Mouse (Mus musculus): Measurements from ENCODE around the gene Clk3. TPM values are rescaled to one million over a fixed set of nuclear protein-coding genes. Genes with fewer than 3 reads are reported as not detected.

Clk3 gene
- total and polyA plus RNA-seq, 2 experiments from 2014 or later, result 27.5 to 31.9 TPM

DNA sequence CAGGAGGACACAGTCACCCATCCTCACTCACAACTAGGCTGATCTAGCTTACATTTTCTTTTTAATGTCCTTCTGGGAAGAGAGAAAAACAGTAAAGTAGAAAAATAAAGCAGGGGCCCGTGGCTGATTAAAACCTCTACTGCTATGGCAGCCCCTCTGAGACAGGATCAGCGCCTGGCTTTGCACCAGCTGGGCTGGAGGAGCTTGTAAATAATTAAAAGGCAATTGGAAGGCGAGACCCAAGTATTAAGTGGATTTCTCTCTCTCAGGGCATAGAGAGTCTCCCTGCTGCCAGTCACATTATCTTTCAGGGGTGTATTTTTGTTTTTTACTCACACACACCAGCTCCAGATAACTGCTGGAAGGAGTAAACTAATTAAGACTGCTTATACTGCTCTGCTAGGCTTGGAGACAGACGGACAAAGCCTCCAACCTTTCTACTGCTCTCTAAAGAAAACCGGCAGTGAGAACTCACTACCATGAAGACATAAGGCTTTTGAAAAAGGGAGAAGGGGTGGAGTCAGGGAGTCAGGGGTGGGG, 43.2 kb upstream of the Clk3 start:
- Histone ChIP-seq H3K4me2 (ENCODE audit: low read depth, low read length) (no peak overlapping the region), H3K36me3 (replicated peaks; ENCODE audit: control insufficient read depth, insufficient read depth, low read length) (no peaks in the 10 kb centered on the region; the same call in 1 of the 2 replicates), H3K9me3 (replicated peaks; ENCODE audit: control insufficient read depth, low read length) (no peaks in the 10 kb centered on the region), H3K27ac (ENCODE audit: low read depth) (no peak overlapping the region), H3K9ac (replicated peaks; ENCODE audit: low read depth, low read length) (no peak overlapping the region), H3K4me3 (ENCODE audit: low read depth, low read length) (no peak overlapping the region), H3K4me1 (ENCODE audit: control insufficient read depth, insufficient read depth) (peaks cover 51% of the 10 kb centered on the region), H3K27me3 (ENCODE audit: control insufficient read depth, insufficient read depth, low read length) (no peaks in the 10 kb centered on the region)
- 68% methylated on average over 5 of the region's 5 CpGs for WGBS
- ATAC-seq (ENCODE audit: insufficient read depth, low read depth) (no peak), DNase-seq (ENCODE audit: low spot score) (no peak)
- TF ChIP-seq CTCF (IDR thresholded peaks at IDR 0.05; ENCODE audit: low read depth) (no peak), EP300 (IDR thresholded peaks at IDR 0.05; ENCODE audit: low read depth) (no peak)

DNA sequence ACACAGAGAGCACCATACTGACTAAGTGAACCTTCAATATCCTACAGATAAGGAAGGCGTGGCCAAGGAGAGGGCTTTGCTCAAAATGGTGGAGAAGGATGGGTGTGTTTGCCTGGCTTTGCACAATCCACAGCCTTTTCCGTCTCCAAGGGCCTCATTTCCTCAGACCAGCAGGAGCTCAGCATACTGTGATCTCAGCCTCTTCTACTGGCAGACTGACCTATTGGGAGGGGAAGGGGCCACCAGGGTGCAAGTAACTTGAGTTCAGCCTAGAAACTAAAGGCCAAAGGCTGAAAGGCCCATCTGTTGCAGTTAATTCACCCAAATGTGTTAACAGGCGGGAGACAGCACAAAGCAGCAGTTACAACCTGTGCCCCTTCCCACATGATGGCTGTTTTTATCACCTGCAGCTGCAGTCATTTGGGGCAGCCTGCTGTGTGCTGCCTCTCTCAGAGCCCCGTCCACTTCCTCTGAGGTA, 41.6 kb upstream of the Clk3 start:
- Histone ChIP-seq H3K27ac (ENCODE audit: low read depth) (no peak overlapping the region), H3K36me3 (replicated peaks; ENCODE audit: control insufficient read depth, insufficient read depth, low read length) (no peaks in the 10 kb centered on the region; the same call in 1 of the 2 replicates), H3K4me1 (ENCODE audit: control insufficient read depth, insufficient read depth) (peaks cover 43% of the 10 kb centered on the region), H3K9me3 (replicated peaks; ENCODE audit: control insufficient read depth, low read length) (no peaks in the 10 kb centered on the region), H3K27me3 (ENCODE audit: control insufficient read depth, insufficient read depth, low read length) (no peaks in the 10 kb centered on the region), H3K9ac (replicated peaks; ENCODE audit: low read depth, low read length) (no peak overlapping the region), H3K4me3 (ENCODE audit: low read depth, low read length) (no peak overlapping the region), H3K4me2 (ENCODE audit: low read depth, low read length) (no peak overlapping the region)
- DNase-seq (ENCODE audit: low spot score) (no peak), ATAC-seq (ENCODE audit: insufficient read depth, low read depth) (no peak)
- TF ChIP-seq EP300 (IDR thresholded peaks at IDR 0.05; ENCODE audit: low read depth) (no peak), CTCF (IDR thresholded peaks at IDR 0.05; ENCODE audit: low read depth) (no peak)
- 71% methylated on average over 4 of the region's 4 CpGs for WGBS

DNA sequence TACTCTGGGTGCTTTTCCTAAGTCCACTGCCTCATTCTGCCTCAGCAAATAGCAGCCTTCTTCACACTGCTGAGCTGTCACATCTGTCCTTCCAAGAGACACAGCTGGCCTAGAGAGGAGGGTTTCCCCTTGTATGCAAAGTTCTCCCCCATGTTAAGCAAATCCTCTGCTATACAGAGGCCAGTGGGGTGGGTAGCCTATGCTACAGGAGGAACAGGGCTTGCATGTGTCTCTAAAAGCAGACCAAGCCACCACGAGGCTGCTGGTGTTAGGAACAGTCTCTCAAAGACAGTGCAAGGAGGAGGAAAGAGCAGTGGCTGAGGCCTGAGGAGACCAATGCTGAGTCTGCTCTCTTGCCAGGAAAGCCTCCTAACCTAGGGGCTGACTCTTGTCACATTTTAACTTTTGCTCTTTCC, 40.4 kb upstream of the Clk3 start:
- H3K27me3 ChIP-seq (ENCODE audit: control insufficient read depth, insufficient read depth, low read length), result no peaks in the 10 kb centered on the region
- DNase-seq (ENCODE audit: low spot score), result no peak
- TF ChIP-seq CTCF (IDR thresholded peaks at IDR 0.05; ENCODE audit: low read depth), result no peak
- no peak for TF ChIP-seq EP300 (IDR thresholded peaks at IDR 0.05; ENCODE audit: low read depth)
- WGBS, result 19% methylated on average over 1 of the region's 1 CpGs
- no peak overlapping the region for H3K9ac ChIP-seq (replicated peaks; ENCODE audit: low read depth, low read length)
- H3K36me3 ChIP-seq (replicated peaks; ENCODE audit: control insufficient read depth, insufficient read depth, low read length), result no peaks in the 10 kb centered on the region; the same call in 1 of the 2 replicates
- H3K9me3 ChIP-seq (replicated peaks; ENCODE audit: control insufficient read depth, low read length), result no peaks in the 10 kb centered on the region
- no peak overlapping the region for H3K27ac ChIP-seq (ENCODE audit: low read depth)
- H3K4me3 ChIP-seq (ENCODE audit: low read depth, low read length), result no peak overlapping the region
- H3K4me1 ChIP-seq (ENCODE audit: control insufficient read depth, insufficient read depth), result peaks cover 41% of the 10 kb centered on the region
- H3K4me2 ChIP-seq (ENCODE audit: low read depth, low read length), result no peak overlapping the region
- ATAC-seq (ENCODE audit: insufficient read depth, low read depth), result no peak

DNA sequence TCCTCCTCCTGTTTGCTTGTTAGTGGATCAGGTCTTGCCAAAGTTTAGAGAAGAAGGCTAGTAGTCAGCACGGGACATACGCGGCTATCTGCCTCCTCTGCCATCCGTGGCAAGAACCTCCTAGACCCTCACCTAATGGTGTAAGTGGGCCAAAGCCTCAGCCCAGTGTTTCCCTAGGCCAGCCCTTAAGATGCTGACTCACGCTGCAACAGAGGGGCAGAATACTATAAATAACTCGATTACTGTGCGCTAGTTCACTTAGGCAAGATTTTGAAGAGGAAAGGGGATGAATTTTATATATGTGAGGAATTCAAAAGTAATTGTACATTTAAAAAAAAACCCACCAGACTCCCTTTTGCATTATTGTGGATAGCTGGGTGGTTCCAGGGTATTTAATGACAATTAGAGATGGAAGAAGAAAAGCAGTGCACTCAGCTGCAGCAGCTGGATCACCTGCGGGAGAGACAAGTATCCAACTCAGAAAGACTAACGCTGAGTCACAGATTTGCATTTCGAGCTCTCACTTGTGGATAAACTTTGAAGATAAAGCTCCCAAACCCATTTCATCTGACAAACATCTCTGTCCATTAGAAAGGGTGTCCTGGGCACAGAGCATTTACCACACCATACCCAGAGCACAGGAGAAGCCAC, 39.6 kb upstream of the Clk3 start:
- Histone ChIP-seq H3K4me2 (ENCODE audit: low read depth, low read length) (no peak overlapping the region), H3K4me1 (ENCODE audit: control insufficient read depth, insufficient read depth) (peaks cover 47% of the 10 kb centered on the region), H3K4me3 (ENCODE audit: low read depth, low read length) (no peak overlapping the region), H3K27me3 (ENCODE audit: control insufficient read depth, insufficient read depth, low read length) (no peaks in the 10 kb centered on the region), H3K9me3 (replicated peaks; ENCODE audit: control insufficient read depth, low read length) (no peaks in the 10 kb centered on the region), H3K36me3 (replicated peaks; ENCODE audit: control insufficient read depth, insufficient read depth, low read length) (no peaks in the 10 kb centered on the region; the same call in 1 of the 2 replicates), H3K9ac (replicated peaks; ENCODE audit: low read depth, low read length) (no peak overlapping the region), H3K27ac (ENCODE audit: low read depth) (peak overlapping the region; percentile 41; the same call in 1 of the 2 replicates)
- TF ChIP-seq CTCF (IDR thresholded peaks at IDR 0.05; ENCODE audit: low read depth), result no peak
- TF ChIP-seq EP300 (IDR thresholded peaks at IDR 0.05; ENCODE audit: low read depth), result no peak
- DNase-seq (ENCODE audit: low spot score) (peak; percentile 62), ATAC-seq (ENCODE audit: insufficient read depth, low read depth) (no peak)
- 21% methylated on average over 10 of the region's 10 CpGs for WGBS

DNA sequence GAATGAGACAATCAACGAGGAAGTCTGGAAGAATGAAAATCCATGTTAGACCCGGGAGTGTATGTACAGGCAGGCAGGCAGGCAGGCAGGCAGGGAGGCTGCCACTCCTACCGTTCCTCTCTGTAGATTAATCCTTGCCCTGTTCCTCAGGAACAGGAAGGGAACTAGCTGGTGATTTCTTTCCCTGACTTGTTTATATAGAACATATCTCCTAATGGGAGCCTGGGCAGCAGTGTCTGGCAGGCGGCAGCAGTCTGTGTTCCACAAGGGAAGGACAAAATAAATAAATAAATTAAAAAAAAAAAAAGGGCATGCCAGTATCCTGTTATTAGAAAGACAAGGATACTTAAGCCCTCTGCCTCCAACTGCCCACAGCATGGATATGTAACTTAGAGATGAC, 38.2 kb upstream of the Clk3 start:
- Histone ChIP-seq H3K9ac (replicated peaks; ENCODE audit: low read depth, low read length) (no peak overlapping the region), H3K4me3 (ENCODE audit: low read depth, low read length) (no peak overlapping the region), H3K27ac (ENCODE audit: low read depth) (0 out of 2 replicates have a peak overlapping the region, but pooled peaks have one; percentile 3), H3K4me2 (ENCODE audit: low read depth, low read length) (no peak overlapping the region), H3K36me3 (replicated peaks; ENCODE audit: control insufficient read depth, insufficient read depth, low read length) (no peaks in the 10 kb centered on the region; the same call in 1 of the 2 replicates), H3K4me1 (ENCODE audit: control insufficient read depth, insufficient read depth) (peaks cover 48% of the 10 kb centered on the region), H3K27me3 (ENCODE audit: control insufficient read depth, insufficient read depth, low read length) (no peaks in the 10 kb centered on the region), H3K9me3 (replicated peaks; ENCODE audit: control insufficient read depth, low read length) (no peaks in the 10 kb centered on the region)
- 0 out of 2 replicates have a peak, but pooled peaks have one; percentile 12 for ATAC-seq (ENCODE audit: insufficient read depth, low read depth)
- TF ChIP-seq CTCF (IDR thresholded peaks at IDR 0.05; ENCODE audit: low read depth) (no peak), EP300 (IDR thresholded peaks at IDR 0.05; ENCODE audit: low read depth) (no peak)
- no peak for DNase-seq (ENCODE audit: low spot score)
- 24% methylated on average over 4 of the region's 4 CpGs for WGBS

Measured in heart, postnatal 0 days (tissue).